Comparison of ENCODE assay signal across 8 mouse cellular contexts in genomic region chr2:60879141-60879818, GRCm38 (mm10).
DNase-seq lines count a peak whose midpoint lies in the region; ATAC-seq lines count a peak whose summit lies in the region.

No protein-coding gene starts in this region.

- peak overlapping the region; percentile 89 for H3K27ac ChIP-seq in heart, embryonic 16.5 days (ENCODE audit: low read length)
- H3K27ac ChIP-seq in hindbrain, embryonic 16.5 days (ENCODE audit: low read depth, low read length), result 0 out of 2 replicates have a peak overlapping the region, but pooled peaks have one; percentile 29
- no peak overlapping the region for H3K27ac ChIP-seq in midbrain, embryonic 15.5 days

- no peaks in the 10 kb centered on the region for H3K9me3 ChIP-seq in heart, embryonic 16.5 days (replicated peaks; ENCODE audit: control insufficient read depth, low read length)
- no peaks in the 10 kb centered on the region for H3K9me3 ChIP-seq in hindbrain, embryonic 16.5 days (ENCODE audit: control insufficient read depth, low read length)
- H3K9me3 ChIP-seq in midbrain, embryonic 15.5 days, result no peaks in the 10 kb centered on the region

- no peaks in the 10 kb centered on the region for H3K27me3 ChIP-seq in heart, embryonic 16.5 days (ENCODE audit: control insufficient read depth, insufficient read depth, low read length)
- no peaks in the 10 kb centered on the region for H3K27me3 ChIP-seq in hindbrain, embryonic 16.5 days (replicated peaks; ENCODE audit: control insufficient read depth, insufficient read depth, low read length)
- peaks cover 14% of the 10 kb centered on the region for H3K27me3 ChIP-seq in midbrain, embryonic 15.5 days (replicated peaks)

- peak overlapping the region; percentile 87 for H3K4me2 ChIP-seq in heart, embryonic 16.5 days (ENCODE audit: low read depth, low read length)
- peak overlapping the region; percentile 77 for H3K4me2 ChIP-seq in hindbrain, embryonic 16.5 days (ENCODE audit: low read length)
- peak overlapping the region; percentile 95 for H3K4me2 ChIP-seq in midbrain, embryonic 15.5 days

- 65% methylated on average over 5 of the region's 5 CpGs for WGBS in heart, embryonic 16.5 days
- WGBS in hindbrain, embryonic 16.5 days, result 24% methylated on average over 5 of the region's 5 CpGs
- 25% methylated on average over 5 of the region's 5 CpGs for WGBS in midbrain, embryonic 15.5 days

- ATAC-seq in heart, embryonic 16.5 days (replicated peaks; ENCODE audit: extremely low read depth, insufficient read depth, low FRiP score), result no peak
- no peak for ATAC-seq in hindbrain, embryonic 16.5 days
- ATAC-seq in midbrain, embryonic 15.5 days (replicated peaks), result no peak

- H3K4me1 ChIP-seq in heart, embryonic 16.5 days (ENCODE audit: control insufficient read depth, insufficient read depth, low read length), result peaks cover 66% of the 10 kb centered on the region
- peaks cover 11% of the 10 kb centered on the region for H3K4me1 ChIP-seq in hindbrain, embryonic 16.5 days (ENCODE audit: control insufficient read depth, insufficient read depth, low read depth, low read length)
- peaks cover 21% of the 10 kb centered on the region for H3K4me1 ChIP-seq in midbrain, embryonic 15.5 days

- peak overlapping the region; percentile 95 for H3K4me3 ChIP-seq in heart, embryonic 16.5 days (ENCODE audit: low read length)
- H3K4me3 ChIP-seq in hindbrain, embryonic 16.5 days (ENCODE audit: low read length), result peak overlapping the region; percentile 85
- H3K4me3 ChIP-seq in midbrain, embryonic 15.5 days, result no peak overlapping the region

- H3K9ac ChIP-seq in heart, embryonic 16.5 days (ENCODE audit: low read length), result peak overlapping the region; percentile 98
- peak overlapping the region; percentile 2; the same call in 1 of the 2 replicates for H3K9ac ChIP-seq in hindbrain, embryonic 16.5 days (ENCODE audit: low read depth, low read length)
- H3K9ac ChIP-seq in midbrain, embryonic 15.5 days, result no peak overlapping the region

- 0 out of 2 replicates have a peak, but pooled peaks cover 3% of the 10 kb centered on the region for H3K36me3 ChIP-seq in heart, embryonic 16.5 days (ENCODE audit: control insufficient read depth, insufficient read depth)
- H3K36me3 ChIP-seq in hindbrain, embryonic 16.5 days (ENCODE audit: control insufficient read depth, insufficient read depth, low read length), result no peaks in the 10 kb centered on the region
- no peaks in the 10 kb centered on the region for H3K36me3 ChIP-seq in midbrain, embryonic 15.5 days (replicated peaks)

- DNase-seq in heart, postnatal 10 days, result no peak
- peak; percentile 40 for DNase-seq in c-Kit-positive CD71-positive TER-119-positive erythroid progenitor cells, embryonic 14.5 days (ENCODE audit: low spot score)
- DNase-seq in adrenal gland, postnatal 25 days, result no peak
- DNase-seq in left cerebral cortex, adult 8-10 months (ENCODE audit: low spot score in 2 of 2), result no peak
- no peak for DNase-seq in right cerebral cortex, postnatal 4 days

- intact Hi-C loops in heart, postnatal 10 days (cut with DNase I), result loop anchor here (5.0 kb wide), 1 partner anchor 37 kb away; no protein-coding TSS in a partner anchor
